Mouse (Mus musculus) embryonic fibroblast, embryonic 13.5 days (primary cell): Measurements from ENCODE around the gene Lzts3. TPM values are rescaled to one million over a fixed set of nuclear protein-coding genes. Genes with fewer than 3 reads are reported as not detected.

ENCODE experiments used
- H3K27ac ChIP-seq: 2 replicates; pipeline ENCODE4 v1.5.1; 2012; ENCODE audit warnings: low read length, control low read depth, inconsistent platforms; ENCODE audit not compliant: insufficient read depth
- H3K4me1 ChIP-seq: 2 replicates; pipeline ENCODE4 v1.6.1; 2011; ENCODE audit warnings: low read length; ENCODE audit not compliant: control insufficient read depth, insufficient read depth
- H3K4me3 ChIP-seq: 2 replicates; pipeline ENCODE4 v1.5.1; 2011; ENCODE audit warnings: mild to moderate bottlenecking, control low read depth, low read length; ENCODE audit not compliant: insufficient read depth
- CTCF ChIP-seq: IDR thresholded peaks from 2 replicates; pipeline ENCODE4 v1.5.1; 2011; ENCODE audit warnings: mild to moderate bottlenecking, control low read depth, low read length, moderate library complexity, borderline replicate concordance; ENCODE audit not compliant: insufficient read depth
- POLR2A ChIP-seq: IDR thresholded peaks from 2 replicates; pipeline ENCODE4 v1.6.1; 2011; ENCODE audit warnings: low read depth, mild to moderate bottlenecking, control low read depth, low read length, moderate library complexity
- polyA plus RNA-seq: library from polyadenylated mRNA; stranded (reverse); fragments of >200 nt; gene quantifications from 2 replicates; pipeline ENCODE4 v1.2.4, GENCODE M21; 2011; ENCODE audit warnings: low read depth; ENCODE audit not compliant: missing spikeins, insufficient read length

Lzts3 gene
- polyA plus RNA-seq, 1 experiment = 5.1 TPM

- Histone ChIP-seq H3K27ac (no peak overlapping the region), H3K4me3 (no peak overlapping the region), H3K4me1 (no peaks in the 10 kb centered on the region)
- TF ChIP-seq POLR2A (no peak), CTCF (no peak)
These were observed 58.6 kb downstream of the Lzts3 start for GRCm38 (mm10) chr2:130583902-130584560.

Other genes starting within 250 kb of the Lzts3 start
- gene Cpxm1, start 245.2 kb downstream of the Lzts3 start, polyA plus RNA-seq = 38.9 and 54.4 TPM in 2 replicates
- not detected in 2 replicates for gene Gm28372, start 237.6 kb downstream of the Lzts3 start, polyA plus RNA-seq
- not detected in 2 replicates for gene 1700020A23Rik, start 237.5 kb downstream of the Lzts3 start, polyA plus RNA-seq
- not detected in 2 replicates for gene Tmem239, start 236.3 kb downstream of the Lzts3 start, polyA plus RNA-seq
- 84.9 and 90.1 TPM in 2 replicates for gene Vps16, start 218.5 kb downstream of the Lzts3 start, polyA plus RNA-seq
- 15.8 and 18.7 TPM in 2 replicates for gene Pced1a, start 218.1 kb downstream of the Lzts3 start, polyA plus RNA-seq
- gene Ptpra, start 192.5 kb downstream of the Lzts3 start, polyA plus RNA-seq = 116 and 121 TPM in 2 replicates
- 24.4 and 24.7 TPM in 2 replicates for gene Mrps26, start 79.1 kb downstream of the Lzts3 start, polyA plus RNA-seq
- gene Oxt, start 66.6 kb downstream of the Lzts3 start, polyA plus RNA-seq = not detected in 2 replicates
- not detected in 2 replicates for gene Avp, start 60.2 kb downstream of the Lzts3 start, polyA plus RNA-seq
- gene Fastkd5, start 12.8 kb downstream of the Lzts3 start, polyA plus RNA-seq = 9.3 and 10.3 TPM in 2 replicates
- gene Ubox5, start 12.8 kb downstream of the Lzts3 start, polyA plus RNA-seq = 7.2 and 8.4 TPM in 2 replicates
- gene Ddrgk1, start 21.9 kb upstream of the Lzts3 start, polyA plus RNA-seq = 45.9 and 46.7 TPM in 2 replicates
- gene Itpa, start 24.8 kb upstream of the Lzts3 start, polyA plus RNA-seq = 66.6 and 71.8 TPM in 2 replicates
- 3.5 TPM in 2 replicates for gene Slc4a11, start 54.7 kb upstream of the Lzts3 start, polyA plus RNA-seq